27 mouse cellular contexts compared by ENCODE assay signal in genomic region chr7:132145227-132145800, GRCm38 (mm10). TPM values are rescaled to one million over a fixed set of nuclear protein-coding genes. Genes with fewer than 3 reads are reported as not detected.
A peak's percentile ranks its signal among the peaks of the same experiment; 100 is the strongest.
DNase-seq lines count a peak whose midpoint lies in the region; ATAC-seq lines count a peak whose summit lies in the region.
"Had no signal": no experiment of that assay in that cellular context is flagged by ENCODE, and none has a peak within 500 bp of the region (broad histone marks: within the 10 kb centered on the region; RNA-seq: fewer than 3 reads in every experiment).

No protein-coding gene starts in this region.

- peaks cover 16% of the 10 kb centered on the region for H3K4me1 ChIP-seq in embryonic facial prominence, embryonic 15.5 days
- H3K4me1 ChIP-seq in limb, embryonic 15.5 days: peaks cover 8% of the 10 kb centered on the region; the same call in 1 of the 2 replicates
- H3K4me1 ChIP-seq: heart, embryonic 13.5 days; hindbrain, embryonic 12.5 days; liver, embryonic 13.5 days; midbrain, embryonic 12.5 days; neural tube, embryonic 15.5 days had no signal

- H3K27ac ChIP-seq in embryonic facial prominence, embryonic 15.5 days (replicated peaks): peak overlapping the region; percentile 53; the same call in 1 of the 2 replicates
- H3K27ac ChIP-seq in limb, embryonic 15.5 days: peak overlapping the region; percentile 65; the same call in 1 of the 2 replicates
- H3K27ac ChIP-seq: heart, adult 2 months; heart, embryonic 13.5 days; hindbrain, embryonic 12.5 days; left cerebral cortex, adult 2 months; liver, embryonic 13.5 days; midbrain, embryonic 12.5 days; neural tube, embryonic 15.5 days had no signal

- no peak overlapping the region for H3K4me2 ChIP-seq in embryonic facial prominence, embryonic 15.5 days (replicated peaks)
- H3K4me2 ChIP-seq in limb, embryonic 15.5 days: 0 out of 2 replicates have a peak overlapping the region, but pooled peaks have one; percentile 19
- H3K4me2 ChIP-seq: heart, embryonic 13.5 days; hindbrain, embryonic 12.5 days; liver, embryonic 13.5 days; midbrain, embryonic 12.5 days; neural tube, embryonic 15.5 days had no signal

- H3K36me3 ChIP-seq in embryonic facial prominence, embryonic 15.5 days: no peaks in the 10 kb centered on the region
- H3K36me3 ChIP-seq in limb, embryonic 15.5 days: no peaks in the 10 kb centered on the region
- H3K36me3 ChIP-seq: heart, embryonic 13.5 days; hindbrain, embryonic 12.5 days; liver, embryonic 13.5 days; midbrain, embryonic 12.5 days; neural tube, embryonic 15.5 days had no signal

- no peak overlapping the region for H3K9ac ChIP-seq in embryonic facial prominence, embryonic 15.5 days
- H3K9ac ChIP-seq in limb, embryonic 15.5 days: no peak overlapping the region
- H3K9ac ChIP-seq: heart, embryonic 13.5 days; hindbrain, embryonic 12.5 days; liver, embryonic 13.5 days; midbrain, embryonic 12.5 days; neural tube, embryonic 15.5 days had no signal

- WGBS in embryonic facial prominence, embryonic 15.5 days: 35% methylated on average over 15 of the region's 15 CpGs
- WGBS in limb, embryonic 15.5 days: 35% methylated on average over 15 of the region's 15 CpGs

- DNase-seq in embryo, embryonic 10.5 days (ENCODE audit: low spot score): peak; percentile 7
- DNase-seq in embryo, embryonic 10 days (ENCODE audit: low spot score): no peak
- DNase-seq in right cerebral cortex, postnatal 10 days (ENCODE audit: low spot score in 2 of 2): peak; percentile 60 to 64
- DNase-seq in right cerebral cortex, postnatal 25 days: no peak
- DNase-seq in thymus, postnatal 0 days (ENCODE audit: low spot score): no peak
- DNase-seq: adrenal gland, postnatal 10 days; cerebellum, adult 8-10 months; gastrocnemius, postnatal 36 days; heart, adult 2 months; heart, postnatal 14 days; kidney, postnatal 25 days; liver, embryonic 13.5 days; lung, adult 2 months; lung, postnatal 14 days; right cerebral cortex, adult 18-20 months; thymus, postnatal 4 days had no signal

- H3K9me3 ChIP-seq in embryonic facial prominence, embryonic 15.5 days (replicated peaks): no peaks in the 10 kb centered on the region
- no peaks in the 10 kb centered on the region for H3K9me3 ChIP-seq in limb, embryonic 15.5 days
- H3K9me3 ChIP-seq: heart, embryonic 13.5 days; hindbrain, embryonic 12.5 days; liver, embryonic 13.5 days; midbrain, embryonic 12.5 days; neural tube, embryonic 15.5 days had no signal

- no peaks in the 10 kb centered on the region for H3K27me3 ChIP-seq in embryonic facial prominence, embryonic 15.5 days
- no peaks in the 10 kb centered on the region for H3K27me3 ChIP-seq in limb, embryonic 15.5 days
- H3K27me3 ChIP-seq: hindbrain, embryonic 12.5 days; liver, embryonic 13.5 days; midbrain, embryonic 12.5 days; neural tube, embryonic 15.5 days had no signal

- H3K4me3 ChIP-seq in embryonic facial prominence, embryonic 15.5 days (replicated peaks): no peak overlapping the region
- H3K4me3 ChIP-seq in limb, embryonic 15.5 days: no peak overlapping the region
- H3K4me3 ChIP-seq: heart, adult 2 months; heart, embryonic 13.5 days; hindbrain, embryonic 12.5 days; left cerebral cortex, adult 2 months; liver, embryonic 13.5 days; midbrain, embryonic 12.5 days; neural tube, embryonic 15.5 days had no signal

- ATAC-seq in embryonic facial prominence, embryonic 15.5 days (ENCODE audit: insufficient number of reproducible peaks, low FRiP score, low TSS enrichment, low read depth): peak; percentile 36; the same call in 1 of the 2 replicates
- ATAC-seq in limb, embryonic 15.5 days (ENCODE audit: insufficient number of reproducible peaks, low FRiP score, low TSS enrichment, low read depth): peak; percentile 48; the same call in 1 of the 2 replicates
- no peak for ATAC-seq in erythroid progenitor cell, adult 5-6 weeks (replicated peaks; ENCODE audit: low FRiP score, poor library complexity, severe bottlenecking)
- ATAC-seq: intestine, postnatal 0 days had no signal

RNA-seq across cellular contexts. Expression of gene Cpxm2, which starts 9.2 kb away (rescaled TPM):
- polyA plus RNA-seq in embryonic facial prominence, embryonic 15.5 days (2015; fragmentation: Nextera tagmentation; extraction: Ambion mirVana): 15.6 and 23.7 TPM in 2 replicates
- polyA plus RNA-seq in limb, embryonic 15.5 days (2015; fragmentation: Nextera tagmentation; extraction: Ambion mirVana): 64.4 and 79.0 TPM in 2 replicates
- polyA plus RNA-seq in thymus, postnatal 0 days (2015; fragmentation: Nextera tagmentation; extraction: Ambion mirVana): 0.86 and 1.2 TPM in 2 replicates
- total RNA-seq in erythroid progenitor cell, adult 5-6 weeks (2015; ENCODE audit: low replicate concordance): not detected in 2 replicates
- total RNA-seq in erythroid progenitor cell, adult 5-6 weeks (2017; ENCODE audit: low replicate concordance): not detected in 2 replicates
- total RNA-seq: common myeloid progenitor, adult 5-6 weeks; megakaryocyte, adult 5-6 weeks had no signal

Comparison
In these comparisons a context has a peak if more than half of its experiments do, and no peak if none do; other contexts are left out.
1. DNase-seq: peak in embryo, embryonic 10.5 days (single experiment) and right cerebral cortex, postnatal 10 days (2 of 2); none in embryo, embryonic 10 days (single experiment), right cerebral cortex, postnatal 25 days (single experiment) and thymus, postnatal 0 days (single experiment).